Mouse (Mus musculus) T-helper 2 cell (primary cell): ENCODE data around the gene Pdia4.

ENCODE experiments used
- in situ Hi-C: fragments of 300-600 bp; cut with MboI, MseI; formaldehyde crosslinking; loops from one replicate; pipeline ENCODE4 v1.15.1; 2025; ENCODE audit warnings: high pct_unique_total_duplicates

The Pdia4 gene

GRCm38 (mm10) chr6:47762686-47763085, 50.5 kb downstream of the Pdia4 start:
- in situ Hi-C loops = loop anchor here (25.0 kb wide), 2 partner anchors 925 to 1450 kb away; partner anchors contain the start of genes Gimap4, Gimap9 and Igf2bp3

- in situ Hi-C loops = loop anchor here (10.0 to 25.0 kb wide), 3 partner anchors 295 to 1453 kb away; partner anchors contain the start of genes Gimap4, Gimap9 and Igf2bp3
These were observed 53.8 kb downstream of the Pdia4 start for GRCm38 (mm10) chr6:47759406-47759805.

- in situ Hi-C loops = loop anchor here (10.0 to 25.0 kb wide), 3 partner anchors 293 to 1454 kb away; partner anchors contain the start of genes Gimap4, Gimap9 and Igf2bp3
These were observed 55.4 kb downstream of the Pdia4 start for GRCm38 (mm10) chr6:47757849-47758248.

- in situ Hi-C loops = loop anchor here (10.0 to 25.0 kb wide), 3 partner anchors 293 to 1455 kb away; partner anchors contain the start of genes Gimap4, Gimap9 and Igf2bp3
These were observed 55.8 kb downstream of the Pdia4 start for GRCm38 (mm10) chr6:47757429-47757828.

- in situ Hi-C loops = loop anchor here (10.0 to 25.0 kb wide), 3 partner anchors 288 to 1459 kb away; partner anchors contain the start of genes Gimap4, Gimap9 and Igf2bp3
These were observed 60.1 kb downstream of the Pdia4 start for GRCm38 (mm10) chr6:47753144-47753543.

GRCm38 (mm10) chr6:47748306-47748705, 64.9 kb downstream of the Pdia4 start:
- in situ Hi-C loops = loop anchor here (5.0 to 10.0 kb wide), 3 partner anchors 71 to 434 kb away; no protein-coding TSS in a partner anchor

GRCm38 (mm10) chr6:47747886-47748285, 65.3 kb downstream of the Pdia4 start:
- in situ Hi-C loops = loop anchor here (5.0 to 10.0 kb wide), 3 partner anchors 71 to 433 kb away; no protein-coding TSS in a partner anchor
